Mouse (Mus musculus): ENCODE data around the gene Rab21.
"Not testable (repeated sequence)": the region's sequence is repeated elsewhere in the genome, so short reads cannot be mapped to it uniquely, and the experiment has no call there.

Rab21 gene

DNA sequence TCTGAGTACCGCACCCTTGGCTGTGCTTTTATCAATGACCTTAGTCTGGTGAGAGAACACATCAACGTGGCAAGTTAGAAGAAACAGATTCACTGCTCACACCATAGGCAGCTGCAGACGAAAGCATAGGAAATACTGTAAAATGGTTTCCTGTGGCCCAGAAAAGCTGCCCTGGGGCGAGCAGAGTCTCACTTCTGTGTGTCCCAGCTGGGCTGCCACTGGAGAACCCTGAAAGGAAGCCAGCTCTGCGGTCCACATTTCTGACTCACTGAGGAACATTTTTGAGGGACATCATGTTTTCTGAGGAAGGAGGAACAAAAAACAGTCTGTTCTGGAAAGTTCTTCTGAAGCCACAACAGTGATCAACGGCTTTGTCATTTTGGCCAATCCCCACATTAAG lies 13.1 kb upstream of the Rab21 start:
- DNase-seq (ENCODE audit: low read depth, low spot score): no peak

DNA sequence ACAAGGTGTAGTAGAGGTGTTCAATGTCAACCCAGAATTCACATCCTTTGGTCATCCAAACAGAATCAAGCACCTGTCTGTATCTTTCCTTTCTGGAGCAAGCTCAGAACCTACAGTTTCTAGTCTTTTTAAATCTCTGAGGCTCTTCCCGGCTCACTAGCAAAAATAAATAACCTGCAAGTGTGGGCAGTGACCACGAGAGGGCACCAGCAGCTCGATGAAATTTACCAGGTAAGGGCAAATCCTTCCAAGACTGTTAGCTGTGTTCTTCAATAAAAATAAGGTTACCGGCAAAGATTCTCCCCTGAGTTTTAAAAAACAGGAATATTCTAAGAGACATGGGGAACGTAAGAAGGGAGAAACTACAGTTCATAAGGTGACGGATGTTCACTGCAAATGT lies 7.9 kb upstream of the Rab21 start:
- peak; percentile 18 for DNase-seq (ENCODE audit: low read depth, low spot score)

DNA sequence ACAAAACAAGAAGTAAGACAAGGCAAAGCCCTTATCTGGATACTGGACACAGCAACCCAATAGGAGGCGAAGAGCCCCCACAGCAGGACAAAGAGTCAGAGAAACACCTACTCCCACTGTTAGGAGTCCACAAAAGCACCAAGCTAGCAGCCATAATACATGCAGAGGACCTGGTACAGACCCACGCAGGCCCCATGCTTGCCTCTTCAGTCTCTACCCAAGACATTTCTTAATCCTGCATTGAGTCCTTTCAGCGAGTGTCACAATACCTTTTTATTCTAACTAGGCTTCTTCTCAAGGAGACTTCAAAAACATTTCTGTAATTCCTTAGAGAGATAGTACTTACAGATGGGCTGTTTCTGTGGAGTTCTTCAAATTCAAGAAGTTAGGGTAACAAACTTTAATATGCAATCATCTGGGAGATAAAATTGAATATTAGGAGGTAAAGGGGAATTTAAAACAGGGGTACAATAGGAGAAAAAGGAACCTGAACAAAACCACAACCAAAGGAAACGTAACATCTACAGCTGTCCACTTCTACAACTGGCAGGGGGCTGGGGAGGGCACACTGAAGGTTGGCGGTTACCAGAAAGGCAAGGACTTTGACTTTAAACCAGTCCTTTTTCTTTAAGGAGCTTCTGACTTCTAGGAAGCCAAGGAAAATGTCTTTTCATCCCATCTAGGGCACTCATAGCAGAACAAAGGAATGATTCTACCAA lies 6.1 kb upstream of the Rab21 start:
- DNase-seq (ENCODE audit: low read depth, low spot score): no peak

DNA sequence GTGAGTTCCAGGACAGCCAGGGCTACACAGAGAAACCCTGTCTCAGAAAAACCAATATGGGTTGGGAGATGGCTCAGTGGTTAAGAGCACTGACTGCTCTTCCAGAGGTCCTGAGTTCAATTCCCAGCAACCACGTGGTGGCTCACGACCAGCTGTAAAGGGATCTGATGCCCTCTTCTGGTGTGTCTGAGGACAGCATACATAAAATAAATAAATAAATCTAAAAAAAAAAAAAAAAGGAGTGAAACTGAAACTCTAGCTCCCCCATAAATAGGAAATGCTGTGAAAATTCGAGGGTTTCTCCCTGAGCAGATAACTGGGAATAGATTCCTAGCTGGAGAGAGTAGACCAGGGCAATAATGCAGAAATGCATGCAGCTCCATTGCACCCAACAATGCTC lies 3.0 kb upstream of the Rab21 start:
- not testable (repeated sequence) for DNase-seq (ENCODE audit: low read depth, low spot score)

DNA sequence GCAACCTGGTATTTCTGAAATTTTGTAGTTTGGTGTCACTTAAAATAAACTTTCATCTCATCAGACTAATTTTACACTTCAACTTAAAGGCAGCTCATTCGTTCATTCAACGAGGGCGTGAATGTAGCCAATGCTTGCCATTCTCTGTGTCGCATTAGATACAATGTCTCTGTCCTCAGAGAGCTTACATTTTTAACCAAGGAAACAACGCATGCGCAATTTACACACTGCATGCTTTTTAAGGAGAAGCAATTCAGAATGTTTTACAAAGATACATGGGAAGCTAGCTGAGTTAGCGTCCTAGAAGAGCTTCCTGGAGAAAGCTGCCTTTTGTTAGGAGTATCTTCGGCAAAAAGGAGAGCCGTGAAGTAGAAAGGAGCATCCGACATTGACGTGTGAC lies 919 bp upstream of the Rab21 start:
- no peak for DNase-seq (ENCODE audit: low read depth, low spot score)

DNA sequence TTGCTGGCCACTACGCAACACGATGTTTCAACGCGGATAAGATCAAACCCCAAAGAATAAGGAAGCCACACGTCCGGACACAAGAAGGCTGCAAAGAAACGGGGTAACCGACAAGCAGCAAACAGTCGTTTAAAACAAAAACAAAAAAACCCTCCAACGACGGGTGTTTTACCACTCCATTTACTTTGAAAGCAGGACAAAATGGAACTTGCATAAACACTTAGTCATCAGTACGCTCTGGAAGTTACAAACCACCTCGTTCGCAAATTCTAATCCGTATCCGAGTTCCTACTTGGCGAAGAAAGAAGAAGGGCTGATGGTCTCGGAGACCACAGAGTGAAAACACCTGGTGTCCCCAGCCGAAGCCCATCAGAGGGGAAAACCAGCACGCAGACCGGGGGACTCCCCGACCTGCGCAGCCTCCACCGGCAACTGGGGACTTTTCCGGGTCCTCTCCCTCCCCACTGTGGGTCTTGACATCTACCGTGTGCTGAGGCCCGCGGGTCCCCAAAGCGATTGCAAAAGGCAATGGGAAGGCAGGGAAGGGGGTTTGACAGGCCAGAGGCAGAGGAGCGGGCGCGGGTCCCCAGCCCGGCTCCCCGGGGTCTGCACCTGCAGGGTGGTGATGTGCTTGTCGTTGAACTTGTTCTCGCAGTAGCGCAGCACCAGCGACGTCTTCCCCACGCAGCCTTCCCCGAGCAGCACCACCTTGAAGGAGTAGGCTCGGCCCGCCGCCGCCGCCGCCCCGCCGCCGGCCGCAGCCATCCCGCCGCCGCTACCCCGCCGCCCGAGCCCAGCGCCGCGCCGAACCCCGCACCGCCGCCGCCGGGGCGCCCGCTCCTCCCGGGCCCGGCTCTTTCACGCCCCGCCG lies 577 bp downstream of the Rab21 start:
- DNase-seq (ENCODE audit: low read depth, low spot score): no peak

DNA sequence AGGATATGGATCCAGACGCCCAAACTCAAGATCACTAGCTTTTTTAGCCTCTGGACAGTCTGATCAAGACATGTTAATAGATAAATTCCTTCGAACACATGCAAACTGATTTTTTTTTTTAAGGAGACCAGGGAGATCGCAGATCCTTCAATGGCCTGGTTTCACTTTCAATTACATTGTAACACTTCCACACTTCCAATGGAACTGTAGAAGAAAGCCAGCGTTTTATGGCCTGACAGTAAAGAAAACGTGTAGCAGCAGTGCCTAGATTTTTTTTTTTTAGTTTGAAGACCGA lies 1.2 kb downstream of the Rab21 start:
- DNase-seq (ENCODE audit: low read depth, low spot score): no peak

DNA sequence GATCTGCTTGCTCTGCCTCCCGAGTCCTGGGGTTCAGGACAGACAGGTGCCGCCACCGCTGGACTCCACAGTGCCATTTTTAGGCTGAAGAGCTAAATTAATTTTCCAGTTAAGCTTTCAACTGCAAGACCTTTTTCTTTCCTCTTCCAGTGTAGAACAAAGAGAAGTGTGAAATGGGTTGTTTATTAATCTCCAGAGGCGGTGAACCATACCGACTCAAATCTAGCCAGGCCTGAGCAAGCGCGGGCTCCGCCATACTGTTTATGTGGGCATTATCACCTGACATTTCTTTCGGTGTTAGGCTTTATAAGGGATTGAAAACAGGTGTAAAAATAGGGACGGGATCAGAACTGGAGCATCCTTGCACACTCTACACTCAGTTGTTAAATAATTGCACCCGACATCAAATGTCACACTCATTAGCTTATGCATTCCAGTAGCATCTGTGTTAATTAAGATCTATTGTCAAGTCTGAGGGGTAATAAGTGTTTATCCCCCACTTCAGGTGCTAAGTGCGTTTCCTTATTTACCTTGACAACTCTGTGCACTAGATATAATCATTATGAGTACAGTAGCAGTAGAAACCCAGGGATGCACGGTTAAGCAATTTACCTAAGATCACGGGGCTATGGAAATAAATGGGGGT lies 1.6 kb downstream of the Rab21 start:
- no peak for DNase-seq (ENCODE audit: low read depth, low spot score)

DNA sequence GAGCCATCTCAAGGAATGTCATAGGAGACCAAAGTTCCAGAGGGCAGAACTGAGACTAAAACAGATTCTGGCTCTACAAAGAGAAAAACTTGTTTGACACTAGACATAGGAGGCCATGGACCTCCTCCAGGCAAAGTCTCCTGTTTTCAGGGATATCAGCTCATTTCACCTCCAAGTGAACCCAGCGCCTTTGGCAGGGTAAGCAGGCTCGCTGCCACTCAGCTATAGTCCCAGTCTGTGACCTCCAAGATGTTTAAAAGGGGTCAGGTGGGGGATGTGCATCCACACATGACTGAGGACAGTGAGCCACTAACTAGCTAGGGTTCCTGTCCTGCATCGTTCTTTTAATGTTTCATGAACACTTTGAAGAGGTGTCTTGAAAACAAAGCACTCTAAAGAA lies 2.7 kb downstream of the Rab21 start:
- no peak for DNase-seq (ENCODE audit: low read depth, low spot score)

DNA sequence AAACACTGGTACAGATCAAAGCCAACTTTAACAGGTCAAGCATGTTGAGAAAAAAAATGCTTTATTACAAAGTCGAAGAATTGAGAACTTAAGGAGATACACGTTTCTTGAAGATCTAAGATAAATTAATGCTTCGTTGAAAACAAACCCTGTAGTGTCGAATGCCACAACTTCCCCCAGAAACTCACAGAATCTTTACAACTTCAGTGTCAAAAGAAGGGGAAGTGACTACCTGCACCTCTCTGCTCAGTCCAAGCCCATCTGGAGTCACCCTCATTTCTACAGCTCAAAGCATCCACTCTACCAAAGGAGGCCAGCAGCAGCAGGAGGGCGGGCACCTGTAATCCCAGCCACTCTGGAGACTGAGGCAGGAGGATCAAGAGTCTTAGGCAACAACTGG lies 3.2 kb downstream of the Rab21 start:
- no peak for DNase-seq (ENCODE audit: low read depth, low spot score)

DNA sequence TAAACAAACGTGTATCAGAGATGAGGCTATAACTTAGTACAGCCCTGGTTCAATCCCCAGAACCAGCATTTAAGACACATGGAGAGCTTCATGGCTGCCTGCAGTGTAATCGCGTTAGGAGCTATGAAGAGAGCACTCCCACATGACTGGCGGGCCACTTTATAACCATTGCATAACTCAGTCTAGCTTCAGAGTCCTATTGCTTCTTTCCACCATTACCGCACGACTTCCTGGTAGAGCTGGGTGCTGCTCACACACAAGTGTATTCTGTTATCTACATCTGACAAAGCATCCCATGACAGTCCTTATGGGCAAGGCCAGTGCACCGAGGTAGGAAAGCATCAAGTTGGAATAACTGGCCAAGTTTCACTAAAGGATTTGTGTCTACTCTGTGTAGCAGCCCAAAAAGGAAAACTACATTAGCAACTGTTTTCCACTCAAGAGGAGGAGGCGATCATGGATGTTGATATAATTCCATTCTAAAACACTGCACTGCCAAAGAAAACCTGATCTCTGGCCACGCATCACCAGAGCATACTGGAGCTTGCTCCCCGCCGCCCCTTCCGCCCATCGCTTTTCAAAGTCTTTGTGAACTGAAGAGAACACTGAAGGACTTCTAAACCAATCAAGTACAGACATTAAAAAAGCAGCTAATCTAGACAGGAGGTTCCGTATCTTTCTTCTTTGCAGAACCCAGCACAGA lies 4.0 kb downstream of the Rab21 start:
- no peak for DNase-seq (ENCODE audit: low read depth, low spot score)

DNA sequence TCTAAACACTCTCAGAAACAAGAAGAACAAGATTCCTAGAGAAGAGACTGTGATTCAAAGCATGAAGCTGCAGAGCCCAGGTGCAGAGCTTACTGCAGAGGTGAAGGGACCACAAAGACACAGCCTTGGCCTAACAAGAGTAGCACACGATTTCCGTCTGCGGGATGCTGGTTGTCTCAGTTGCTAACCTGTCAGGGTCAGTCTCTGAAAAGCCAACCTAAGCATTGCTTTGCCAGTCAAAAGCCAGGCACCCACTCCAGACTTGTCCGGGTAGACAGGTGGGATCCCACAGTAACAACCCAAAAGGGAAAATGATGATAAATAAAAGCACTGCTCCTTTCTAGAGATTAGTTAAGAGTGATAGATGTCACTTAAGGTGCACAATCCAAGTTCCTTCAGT lies 6.2 kb downstream of the Rab21 start:
- no peak for DNase-seq (ENCODE audit: low read depth, low spot score)

DNA sequence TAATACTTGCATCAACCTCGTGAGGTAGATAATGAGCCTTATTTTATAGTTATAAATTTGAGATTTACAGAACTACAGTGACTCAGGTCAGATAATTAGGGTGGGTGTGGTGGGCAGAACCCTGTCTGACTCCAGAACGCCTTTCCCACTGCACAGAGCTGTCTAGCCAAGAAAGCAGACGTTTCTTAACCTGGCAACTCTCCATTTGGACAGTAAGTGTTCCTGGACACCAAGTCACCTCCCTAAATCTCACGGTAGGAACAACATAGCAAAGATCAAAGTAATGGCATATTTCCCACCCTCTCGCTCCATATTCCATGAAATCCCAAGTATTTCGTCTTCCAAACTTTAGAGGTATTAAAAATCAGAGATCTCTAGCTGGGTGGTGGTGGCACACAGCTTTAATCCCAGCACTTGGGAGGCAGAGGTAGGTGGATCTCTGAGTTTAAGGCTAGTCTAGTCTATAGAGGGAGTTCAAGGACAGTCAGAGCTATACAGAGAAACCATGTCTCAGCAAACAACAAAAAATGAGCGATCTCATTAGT lies 8.0 kb downstream of the Rab21 start:
- no peak for DNase-seq (ENCODE audit: low read depth, low spot score)

DNA sequence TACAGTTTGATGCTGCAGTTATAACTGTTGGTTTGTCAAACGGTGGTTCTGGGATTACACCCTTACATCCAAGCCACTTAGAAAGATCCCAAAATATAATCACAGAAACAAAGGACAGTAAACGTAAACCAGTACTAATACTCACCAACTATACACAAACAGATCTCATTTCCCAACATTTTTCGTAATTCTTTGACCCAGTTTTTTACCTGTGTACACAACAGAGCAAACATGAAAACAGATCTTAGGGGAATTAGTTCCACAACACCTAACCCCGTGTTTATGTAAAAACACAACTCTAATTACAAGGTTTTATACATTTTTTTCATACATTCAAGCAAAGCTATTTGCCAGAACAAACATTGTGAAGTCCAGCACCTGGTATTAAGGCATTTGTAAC lies 16.7 kb downstream of the Rab21 start:
- DNase-seq (ENCODE audit: low read depth, low spot score): no peak

DNA sequence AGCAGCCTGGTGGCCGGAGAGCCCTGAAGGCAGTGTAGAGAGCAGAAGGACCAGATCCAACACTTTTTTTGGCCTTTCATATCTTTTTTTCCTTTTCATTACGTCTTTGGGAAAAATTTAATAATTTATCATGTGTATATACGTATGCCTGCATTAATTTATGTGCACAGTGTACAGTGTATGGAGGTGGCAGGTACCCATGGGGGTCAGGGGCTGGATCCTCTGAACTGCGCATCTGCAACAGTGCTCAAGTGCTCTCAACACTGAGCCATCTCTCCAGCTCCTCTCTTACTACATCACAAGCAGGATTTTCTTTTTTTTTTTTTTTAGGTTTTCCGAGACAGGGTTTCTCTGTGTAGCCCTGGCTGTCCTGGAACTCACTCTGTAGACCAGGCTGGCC lies 17.8 kb downstream of the Rab21 start:
- DNase-seq (ENCODE audit: low read depth, low spot score): no peak

DNA sequence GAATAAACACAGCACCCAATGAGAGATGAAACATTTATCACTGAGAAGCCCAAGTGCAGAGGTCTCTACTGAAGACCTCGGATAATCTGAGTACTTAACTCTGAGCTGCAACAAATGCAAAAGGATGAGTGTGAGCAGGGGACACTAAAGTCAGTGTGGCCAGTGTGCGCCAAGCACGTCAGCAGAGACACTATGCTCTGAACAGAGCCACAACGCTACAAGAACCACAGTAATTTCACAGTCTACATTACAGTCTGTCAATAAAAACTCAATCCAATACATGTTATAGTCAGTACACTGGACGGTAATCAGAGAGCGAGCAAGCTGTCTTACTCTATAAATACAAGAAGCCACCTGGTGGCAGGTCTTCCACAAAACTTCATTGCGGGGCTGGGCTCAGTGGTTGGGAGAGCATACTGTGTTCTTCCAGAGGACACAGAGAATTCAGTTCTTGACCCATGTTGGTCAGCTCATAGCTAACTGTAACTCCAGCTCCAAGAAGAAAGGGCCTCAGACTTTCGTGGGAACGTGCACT lies 18.9 kb downstream of the Rab21 start:
- no peak for DNase-seq (ENCODE audit: low read depth, low spot score)

DNA sequence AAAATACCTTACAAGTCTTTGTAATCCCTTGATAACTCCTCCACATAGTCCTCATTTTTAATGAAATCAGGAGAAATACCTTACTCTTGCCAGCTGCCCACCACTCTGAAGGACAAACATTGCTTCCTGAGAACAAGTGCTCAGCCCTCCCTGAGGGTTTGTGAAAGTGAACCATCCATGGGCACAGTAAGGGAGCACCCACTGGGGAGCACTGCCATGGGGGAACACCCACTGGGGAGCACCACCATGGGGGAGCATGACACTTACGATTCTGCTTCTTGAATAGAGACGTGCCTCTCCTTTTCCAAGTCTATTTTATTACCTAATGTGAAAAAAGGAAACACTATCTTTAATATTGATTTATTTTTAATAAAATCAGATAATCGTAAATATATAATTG lies 20.2 kb downstream of the Rab21 start:
- DNase-seq (ENCODE audit: low read depth, low spot score): no peak

DNA sequence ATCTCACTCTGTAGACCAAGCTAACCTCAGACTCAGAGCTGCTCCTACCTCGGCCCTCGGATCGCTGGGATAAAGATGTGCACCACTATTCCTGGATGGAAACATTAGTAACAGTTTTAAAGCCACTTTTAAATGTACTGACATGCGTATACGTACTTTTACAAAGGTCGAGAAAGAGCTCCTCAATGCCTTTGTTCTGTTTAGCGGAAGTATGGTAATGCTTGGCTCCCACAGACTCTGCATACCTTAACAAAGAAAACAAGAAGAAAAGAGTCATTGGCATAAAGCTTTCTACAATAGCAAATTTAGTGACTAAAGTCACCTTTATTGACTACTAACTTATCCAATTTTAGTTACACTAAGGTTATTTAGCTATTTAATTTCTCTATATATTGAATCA lies 20.7 kb downstream of the Rab21 start:
- DNase-seq (ENCODE audit: low read depth, low spot score): no peak

DNA sequence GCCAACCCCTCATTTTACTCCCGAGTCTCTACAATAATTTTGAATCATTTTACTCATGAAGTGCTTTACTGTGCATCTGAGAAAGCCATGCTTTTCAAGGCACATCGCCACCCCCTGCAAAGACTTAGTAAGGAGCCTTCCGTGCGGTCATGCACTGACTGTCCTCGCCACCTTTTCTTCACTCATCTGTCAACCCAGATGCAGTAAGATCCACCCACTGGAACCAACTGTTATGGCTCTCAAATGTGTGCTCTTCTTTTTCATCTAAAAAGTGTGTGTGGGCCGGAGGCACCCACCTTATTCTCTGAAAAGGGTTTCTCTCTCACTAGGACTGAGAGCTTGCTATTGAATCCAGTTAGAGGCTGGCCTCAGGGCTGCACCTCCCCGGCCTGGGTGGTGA lies 21.4 kb downstream of the Rab21 start:
- DNase-seq (ENCODE audit: low read depth, low spot score): no peak

DNA sequence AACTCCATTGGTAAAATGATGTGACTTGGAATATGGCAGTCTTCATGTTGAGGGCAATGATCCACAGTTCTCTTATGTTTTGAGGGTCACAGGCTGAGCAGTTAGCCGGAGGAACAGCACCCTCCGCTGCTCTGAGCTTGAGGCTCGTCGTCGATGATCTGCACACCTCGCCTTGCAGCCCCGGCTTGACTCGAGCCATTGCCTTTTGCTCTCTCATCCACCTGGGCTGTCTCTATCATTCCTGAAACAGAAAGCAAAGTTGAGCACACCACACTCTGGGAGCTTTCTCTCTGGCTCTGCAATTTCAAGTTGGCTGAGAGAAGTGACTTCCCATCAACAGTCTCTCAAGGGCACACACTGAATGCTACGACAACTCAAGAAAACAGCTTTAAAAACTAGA lies 24.7 kb downstream of the Rab21 start:
- DNase-seq (ENCODE audit: low read depth, low spot score): no peak

DNA sequence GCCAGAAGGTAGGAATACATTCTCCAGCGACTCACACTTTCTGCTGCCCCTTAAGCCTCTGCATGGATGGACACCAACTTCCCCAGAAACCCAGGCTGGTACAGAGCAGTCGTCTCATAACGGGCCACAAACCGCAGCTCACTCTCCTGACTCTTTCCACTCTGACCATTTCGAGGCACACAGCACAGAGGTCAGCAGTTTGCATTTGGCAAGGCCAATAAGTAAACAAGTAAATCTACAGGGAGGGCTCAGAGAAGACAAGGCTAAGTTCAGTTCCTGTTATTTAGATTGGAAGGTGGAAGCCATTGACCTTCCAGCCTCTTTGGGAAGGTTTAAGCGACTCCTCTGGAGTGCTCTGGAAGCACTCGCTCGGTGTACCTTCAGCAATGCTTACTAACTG lies 26.5 kb downstream of the Rab21 start:
- DNase-seq (ENCODE audit: low read depth, low spot score): no peak

DNA sequence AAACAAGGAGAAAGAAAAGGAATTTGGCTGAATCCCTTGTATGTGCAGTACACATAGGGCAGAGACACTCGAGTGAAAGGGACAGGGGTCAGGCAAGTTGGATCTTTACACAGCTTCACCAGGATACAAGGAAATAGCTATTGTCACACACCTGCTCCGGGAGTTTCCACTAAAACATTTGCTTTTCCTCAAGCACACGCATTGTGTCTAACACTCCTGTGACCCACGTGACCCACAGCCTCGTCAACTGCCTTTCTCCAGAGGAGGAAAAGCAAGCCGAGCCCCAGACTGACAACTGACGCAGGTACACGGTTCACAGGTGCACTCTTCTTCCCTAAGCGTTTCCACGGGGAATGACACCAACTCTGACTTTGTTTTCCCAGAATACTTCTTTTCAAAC lies 31.2 kb downstream of the Rab21 start:
- no peak for DNase-seq (ENCODE audit: low read depth, low spot score)
